Mouse (Mus musculus) kidney, adult 2 months (tissue): ENCODE data around the gene Lypd4. TPM values are rescaled to one million over a fixed set of nuclear protein-coding genes. Genes with fewer than 3 reads are reported as not detected.

Experiments
- DNase-seq: peaks from one replicate; pipeline ENCODE4 v3.0.0; 2021
- H3K27ac ChIP-seq: fragments of 200-500 bp; 2 replicates; pipeline ENCODE4 v1.5.1; 2012; ENCODE audit warnings: low read depth, low read length, control low read depth, inconsistent platforms; ENCODE audit not compliant: insufficient read depth
- H3K27me3 ChIP-seq: fragments of 200-500 bp; replicated peaks from 2 replicates; pipeline ENCODE4 v1.6.1; 2012; ENCODE audit warnings: mild to moderate bottlenecking, moderate library complexity, low read length, inconsistent platforms; ENCODE audit not compliant: control insufficient read depth, insufficient read depth
- H3K36me3 ChIP-seq: fragments of 200-500 bp; 2 replicates; pipeline ENCODE4 v1.6.1; 2012; ENCODE audit warnings: mild to moderate bottlenecking, moderate library complexity, low read length, inconsistent platforms; ENCODE audit not compliant: control insufficient read depth, insufficient read depth
- H3K4me1 ChIP-seq: fragments of 200-500 bp; 2 replicates; pipeline ENCODE4 v1.6.1; 2011; ENCODE audit warnings: low read length; ENCODE audit not compliant: control insufficient read depth, insufficient read depth
- H3K4me3 ChIP-seq: fragments of 200-500 bp; 2 replicates; pipeline ENCODE4 v1.5.1; 2011; ENCODE audit warnings: mild to moderate bottlenecking, low read depth, low read length, control low read depth; ENCODE audit not compliant: insufficient read depth
- CTCF ChIP-seq: fragments of 200-500 bp; conservative IDR thresholded peaks from 2 replicates; pipeline ENCODE4 v1.5.1; 2011; ENCODE audit warnings: low read depth, mild to moderate bottlenecking, control low read depth, low read length, moderate library complexity, mixed read lengths; ENCODE audit not compliant: insufficient read depth, insufficient read length
- POLR2A ChIP-seq: fragments of 200-500 bp; IDR thresholded peaks from one replicate; pipeline ENCODE4 v1.6.1; 2011; ENCODE audit warnings: low read depth, low read length, control low read depth
- WGBS: fragments of 180-500 bp; shearing (Covaris S2); methylation state at CpG from one replicate; pipeline ENCODE4 v1.1.7; 2018; 5-methylcytosine and 5-hydroxymethylcytosine counted together
- polyA plus RNA-seq: library from polyadenylated mRNA; depleted of rRNA; stranded (reverse); fragments of >200 nt; gene quantifications from 2 replicates; pipeline ENCODE4 v1.2.3, GENCODE M21; 2012

Gene Lypd4
- polyA plus RNA-seq, 1 experiment = 0.14 TPM

GRCm38 (mm10) chr7:24877588-24877987, 7.8 kb upstream of the Lypd4 start:
- WGBS = 56% methylated on average over 3 of the region's 3 CpGs
- H3K36me3 ChIP-seq = no peaks in the 10 kb centered on the region
- H3K4me3 ChIP-seq = no peak overlapping the region
- TF ChIP-seq POLR2A (no peak), CTCF (no peak)
- no peaks in the 10 kb centered on the region for H3K27me3 ChIP-seq
- no peak for DNase-seq
- H3K4me1 ChIP-seq = no peaks in the 10 kb centered on the region
- no peak overlapping the region for H3K27ac ChIP-seq

DNA sequence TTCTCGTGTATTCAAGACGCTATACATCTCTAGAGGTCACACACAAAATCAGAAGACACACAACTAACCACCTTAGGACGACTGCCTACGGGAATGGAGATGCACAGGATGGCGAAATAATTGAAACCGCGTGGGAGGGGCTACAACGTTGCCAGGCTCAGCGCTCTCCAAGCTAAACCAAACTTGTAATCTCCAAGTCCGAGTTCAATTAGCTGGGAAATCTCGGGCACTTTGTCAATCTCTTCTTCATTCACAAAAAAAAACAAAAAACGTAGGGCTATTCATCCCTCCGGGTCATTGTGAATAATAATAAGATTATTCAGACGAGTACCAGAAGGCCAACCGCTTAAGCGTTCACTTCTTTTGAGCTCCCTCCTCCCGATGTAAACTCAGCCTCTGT, 661 bp downstream of the Lypd4 start:
- Histone ChIP-seq H3K4me3 (no peak overlapping the region), H3K36me3 (no peaks in the 10 kb centered on the region), H3K4me1 (no peaks in the 10 kb centered on the region), H3K27me3 (no peaks in the 10 kb centered on the region; the same call in 1 of the 2 replicates), H3K27ac (no peak overlapping the region)
- DNase-seq = no peak
- 67% methylated on average over 17 of the region's 17 CpGs for WGBS
- TF ChIP-seq POLR2A (no peak), CTCF (no peak)

- H3K4me3 ChIP-seq = no peak overlapping the region
- no peaks in the 10 kb centered on the region for H3K27me3 ChIP-seq
- H3K27ac ChIP-seq = no peak overlapping the region
- H3K36me3 ChIP-seq = no peaks in the 10 kb centered on the region
- TF ChIP-seq POLR2A (no peak), CTCF (no peak)
- no peaks in the 10 kb centered on the region for H3K4me1 ChIP-seq
- 23% methylated on average over 6 of the region's 6 CpGs for WGBS
- DNase-seq = no peak
Measured at GRCm38 (mm10) chr7:24864156-24864555, 5.6 kb downstream of the Lypd4 start.

- no peak for TF ChIP-seq POLR2A
- DNase-seq = no peak
- H3K4me3 ChIP-seq = no peak overlapping the region
- H3K27ac ChIP-seq = no peak overlapping the region
- no peaks in the 10 kb centered on the region for H3K27me3 ChIP-seq
- 83% methylated on average over 4 of the region's 4 CpGs for WGBS
- no peaks in the 10 kb centered on the region for H3K4me1 ChIP-seq
- no peaks in the 10 kb centered on the region for H3K36me3 ChIP-seq
Measured at GRCm38 (mm10) chr7:24862853-24863252, 6.9 kb downstream of the Lypd4 start.

GRCm38 (mm10) chr7:24861913-24862312, 7.8 kb downstream of the Lypd4 start, which contains the start of gene Gm9844:
Gene Gm9844 (plus strand): TSS chr7:24862213.
- 80% methylated on average over 7 of the region's 7 CpGs for WGBS
- Histone ChIP-seq H3K36me3 (no peaks in the 10 kb centered on the region), H3K4me3 (no peak within 1 kb of the TSS), H3K27me3 (no peaks in the 10 kb centered on the region), H3K27ac (no peak within 1 kb of the TSS), H3K4me1 (no peaks in the 10 kb centered on the region)
- no peak for DNase-seq
- TF ChIP-seq CTCF (no peak), POLR2A (no peak)

- H3K27ac ChIP-seq = no peak overlapping the region
- no peaks in the 10 kb centered on the region for H3K4me1 ChIP-seq
- H3K27me3 ChIP-seq = no peaks in the 10 kb centered on the region
- DNase-seq = no peak
- TF ChIP-seq CTCF (no peak), POLR2A (no peak)
- H3K36me3 ChIP-seq = no peaks in the 10 kb centered on the region
- no peak overlapping the region for H3K4me3 ChIP-seq
- WGBS = 65% methylated on average over 5 of the region's 5 CpGs
Measured at GRCm38 (mm10) chr7:24859234-24859633, 10.5 kb downstream of the Lypd4 start.

DNA sequence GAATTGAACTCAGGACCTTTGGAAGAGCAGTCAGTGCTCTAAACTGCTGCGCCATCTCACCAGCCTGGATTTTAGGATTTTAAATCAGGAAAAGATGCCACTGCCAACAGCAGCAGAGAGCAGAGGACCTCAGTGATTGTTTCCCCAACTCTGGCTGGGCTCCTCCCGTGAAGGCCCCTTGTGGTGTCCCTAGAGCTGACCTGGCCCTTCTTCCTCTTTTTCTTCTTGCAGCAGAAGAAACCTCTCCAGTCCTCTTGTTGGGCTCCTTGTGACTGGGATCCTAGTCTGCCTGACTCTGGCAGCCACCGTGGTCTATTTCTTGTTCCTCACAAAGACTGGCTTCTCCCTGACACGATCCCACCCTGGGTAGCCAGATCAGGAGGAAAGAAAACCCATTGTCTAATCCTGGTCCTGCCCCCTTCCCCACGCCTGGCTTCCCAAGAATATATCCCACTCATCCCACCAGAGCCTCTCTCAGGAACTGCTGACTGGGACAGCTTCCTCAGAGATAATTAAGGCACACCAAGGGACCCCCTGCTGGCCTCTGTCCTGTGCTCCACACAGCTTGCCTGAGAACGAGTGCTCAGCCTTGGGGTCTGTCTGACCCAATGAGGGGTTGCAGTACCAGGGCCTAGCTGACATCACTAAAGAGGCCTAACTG, 13.2 kb downstream of the Lypd4 start:
- Histone ChIP-seq H3K27ac (no peak overlapping the region), H3K4me3 (no peak overlapping the region), H3K36me3 (no peaks in the 10 kb centered on the region), H3K4me1 (no peaks in the 10 kb centered on the region), H3K27me3 (no peaks in the 10 kb centered on the region)
- WGBS = 65% methylated on average over 6 of the region's 6 CpGs
- DNase-seq = no peak
- no peak for TF ChIP-seq POLR2A
- TF ChIP-seq CTCF = no peak
